8 mouse cellular contexts compared by ENCODE assay signal in the genomic region with DNA sequence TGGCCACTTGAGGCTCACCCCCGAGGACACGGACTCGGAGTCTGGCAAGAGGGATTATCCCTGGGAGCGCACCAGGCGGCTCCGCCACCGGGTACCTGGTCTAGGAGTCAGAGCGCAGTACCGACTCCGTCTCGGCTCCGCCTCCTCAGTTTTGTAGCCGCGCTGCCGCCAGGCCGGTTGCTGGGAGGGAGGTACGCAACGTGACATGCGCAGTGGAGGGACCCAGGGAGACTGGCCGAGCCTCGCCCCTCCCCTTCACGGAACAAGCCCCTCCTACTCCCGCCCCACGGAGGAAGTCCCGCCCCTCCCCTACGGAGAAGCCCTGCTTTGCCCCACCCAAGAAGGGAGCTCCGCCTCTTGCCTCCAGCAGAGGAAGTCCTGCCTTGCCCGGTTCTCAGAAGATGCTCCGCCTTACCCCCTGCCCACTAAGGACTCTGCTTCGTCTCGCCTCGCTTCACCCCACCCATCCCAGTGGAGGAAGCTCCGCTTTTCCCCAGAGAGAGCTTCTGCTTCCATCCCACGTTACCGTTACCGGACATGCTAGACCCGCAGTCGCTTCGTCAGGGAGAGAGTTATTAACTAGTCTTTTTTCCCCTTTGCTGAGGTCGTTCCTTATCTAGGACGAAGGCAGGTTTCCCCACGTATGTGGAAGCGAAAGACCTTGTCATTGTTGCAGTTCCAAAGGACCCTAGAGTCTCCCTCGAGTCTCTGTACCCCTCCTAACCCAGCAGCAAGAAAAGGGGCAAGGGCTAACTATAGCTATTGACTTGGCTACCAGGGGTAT. TPM values are rescaled to one million over a fixed set of nuclear protein-coding genes. Genes with fewer than 3 reads are reported as not detected.
DNase-seq lines count a peak whose midpoint lies in the region; ATAC-seq and TF ChIP-seq lines count a peak whose summit lies in the region.

No protein-coding gene starts in this region.

- peaks cover 41% of the 10 kb centered on the region for H3K36me3 ChIP-seq in G1E (replicated peaks)
- H3K36me3 ChIP-seq in forebrain, embryonic 16.5 days (ENCODE audit: control insufficient read depth, insufficient read depth): no peaks in the 10 kb centered on the region; the same call in 1 of the 2 replicates
- peaks cover 14% of the 10 kb centered on the region for H3K36me3 ChIP-seq in lung, embryonic 15.5 days

- H3K27ac ChIP-seq in forebrain, embryonic 16.5 days (ENCODE audit: low read length): peak overlapping the region; percentile 88
- peak overlapping the region; percentile 85 for H3K27ac ChIP-seq in lung, embryonic 15.5 days

- H3K4me3 ChIP-seq in G1E (ENCODE audit: low read depth, low read length): peak overlapping the region; percentile 79
- peak overlapping the region; percentile 86 for H3K4me3 ChIP-seq in forebrain, embryonic 16.5 days (replicated peaks; ENCODE audit: low read length)
- H3K4me3 ChIP-seq in lung, embryonic 15.5 days: peak overlapping the region; percentile 54

- WGBS in forebrain, embryonic 16.5 days: under 1% methylated on average over 43 of the region's 44 CpGs
- 1% methylated on average over 44 of the region's 44 CpGs for WGBS in lung, embryonic 15.5 days

- peak; percentile 84 for DNase-seq in G1E (ENCODE audit: low spot score)
- DNase-seq in cerebellum, adult 18-20 months: peak; percentile 96 to 98
- peak; percentile 98 for DNase-seq in heart, postnatal 4 days
- peak; percentile 92 to 95 for DNase-seq in layer of hippocampus, adult 8-10 months (ENCODE audit: low spot score in 2 of 2)
- DNase-seq in ovary, adult 18-20 months (ENCODE audit: low spot score): peak; percentile 97
- DNase-seq in thymus, postnatal 0 days (ENCODE audit: low spot score): peak; percentile 99

- peak overlapping the region; percentile 90 for H3K9ac ChIP-seq in forebrain, embryonic 16.5 days (replicated peaks; ENCODE audit: low read depth, low read length)
- peak overlapping the region; percentile 58 for H3K9ac ChIP-seq in lung, embryonic 15.5 days

- H3K9me3 ChIP-seq in G1E (replicated peaks): no peaks in the 10 kb centered on the region
- H3K9me3 ChIP-seq in forebrain, embryonic 16.5 days (ENCODE audit: control insufficient read depth, low read length): no peaks in the 10 kb centered on the region
- no peaks in the 10 kb centered on the region for H3K9me3 ChIP-seq in lung, embryonic 15.5 days

- peak; percentile 94 for ATAC-seq in G1E (ENCODE audit: extremely low read depth, insufficient number of reproducible peaks, low FRiP score, poor library complexity, severe bottlenecking)
- ATAC-seq in forebrain, embryonic 16.5 days: peak; percentile 96
- ATAC-seq in lung, embryonic 15.5 days (ENCODE audit: borderline replicate concordance, extremely low read depth, low FRiP score, low TSS enrichment): peak; percentile 98

- peak overlapping the region; percentile 52 for H3K4me2 ChIP-seq in forebrain, embryonic 16.5 days (ENCODE audit: low read length)
- peak overlapping the region; percentile 67 for H3K4me2 ChIP-seq in lung, embryonic 15.5 days

- no peaks in the 10 kb centered on the region for H3K27me3 ChIP-seq in G1E (ENCODE audit: insufficient read depth, low read length)
- no peaks in the 10 kb centered on the region for H3K27me3 ChIP-seq in forebrain, embryonic 16.5 days (replicated peaks; ENCODE audit: control insufficient read depth, insufficient read depth, low read length)
- no peaks in the 10 kb centered on the region for H3K27me3 ChIP-seq in lung, embryonic 15.5 days

- no peak for TF ChIP-seq CTCF in G1E (IDR thresholded peaks at IDR 0.05; ENCODE audit: low read depth, low read length)

- peaks cover 29% of the 10 kb centered on the region for H3K4me1 ChIP-seq in G1E (ENCODE audit: insufficient read depth, low read depth, low read length)
- peaks cover 10% of the 10 kb centered on the region for H3K4me1 ChIP-seq in forebrain, embryonic 16.5 days (replicated peaks; ENCODE audit: control insufficient read depth, insufficient read depth, low read length)
- peaks cover 21% of the 10 kb centered on the region for H3K4me1 ChIP-seq in lung, embryonic 15.5 days

RNA-seq across cellular contexts. Expression of gene Strada, which starts 8.4 kb away (rescaled TPM):
- total RNA-seq in G1E (2014; fragmentation: Nextera tagmentation) (28.9 and 40.2 TPM in 2 replicates), G1E (2017) (19.5 and 21.1 TPM in 2 replicates)
- polyA plus RNA-seq in G1E (2012): 32.3 and 36.2 TPM in 2 replicates
- 28.8 and 30.9 TPM in 2 replicates for polyA plus RNA-seq in forebrain, embryonic 16.5 days (2015; fragmentation: Nextera tagmentation; extraction: Ambion mirVana)
- total RNA-seq in heart, postnatal 4 days (2021): 10 to 100 TPM; 12.5 to 13.4 TPM
- total RNA-seq in layer of hippocampus, adult 8-10 months (2022): 10 to 100 TPM; 29.2 to 33.2 (median 31.0) TPM
- polyA plus RNA-seq in lung, embryonic 15.5 days (2015; fragmentation: Nextera tagmentation; extraction: Ambion mirVana): 24.3 and 25.1 TPM in 2 replicates
- 18.9 and 21.6 TPM in 2 replicates for polyA plus RNA-seq in thymus, postnatal 0 days (2015; fragmentation: Nextera tagmentation; extraction: Ambion mirVana)

RNA-seq across cellular contexts. Expression of gene Ccdc47, which starts 22.6 kb away (rescaled TPM):
- total RNA-seq in G1E (2014; fragmentation: Nextera tagmentation): 78.5 and 92.2 TPM in 2 replicates
- 90.1 and 129 TPM in 2 replicates for total RNA-seq in G1E (2017)
- polyA plus RNA-seq in G1E (2012): 3.8 and 3.9 TPM in 2 replicates
- polyA plus RNA-seq in forebrain, embryonic 16.5 days (2015; fragmentation: Nextera tagmentation; extraction: Ambion mirVana): 110 TPM in 2 replicates
- 10 to 100 TPM; 75.3 to 77.2 TPM for total RNA-seq in heart, postnatal 4 days (2021)
- total RNA-seq in layer of hippocampus, adult 8-10 months (2022): 10 to 100 TPM; 82.3 to 98.3 (median 92.6) TPM
- polyA plus RNA-seq in lung, embryonic 15.5 days (2015; fragmentation: Nextera tagmentation; extraction: Ambion mirVana): 80.2 and 88.7 TPM in 2 replicates
- 57.0 and 63.1 TPM in 2 replicates for polyA plus RNA-seq in thymus, postnatal 0 days (2015; fragmentation: Nextera tagmentation; extraction: Ambion mirVana)

RNA-seq across cellular contexts. Expression of gene Ddx42, which starts 23.2 kb away (rescaled TPM):
- total RNA-seq in G1E (2014; fragmentation: Nextera tagmentation) (63.7 and 71.8 TPM in 2 replicates), G1E (2017) (89.0 and 112 TPM in 2 replicates)
- 28.4 and 50.3 TPM in 2 replicates for polyA plus RNA-seq in G1E (2012)
- polyA plus RNA-seq in forebrain, embryonic 16.5 days (2015; fragmentation: Nextera tagmentation; extraction: Ambion mirVana): 112 and 115 TPM in 2 replicates
- total RNA-seq in heart, postnatal 4 days (2021): 10 to 100 TPM; 42.8 to 44.2 TPM
- total RNA-seq in layer of hippocampus, adult 8-10 months (2022): 10 to 100 TPM; 65.3 to 71.1 (median 69.4) TPM
- polyA plus RNA-seq in lung, embryonic 15.5 days (2015; fragmentation: Nextera tagmentation; extraction: Ambion mirVana): 69.8 and 72.7 TPM in 2 replicates
- polyA plus RNA-seq in thymus, postnatal 0 days (2015; fragmentation: Nextera tagmentation; extraction: Ambion mirVana): 58.3 and 67.8 TPM in 2 replicates

RNA-seq across cellular contexts. Expression of gene Limd2, which starts 32.9 kb away (rescaled TPM):
- total RNA-seq in G1E (2014; fragmentation: Nextera tagmentation): 258 and 309 TPM in 2 replicates
- total RNA-seq in G1E (2017): 77.5 and 94.4 TPM in 2 replicates
- polyA plus RNA-seq in G1E (2012): 365 and 413 TPM in 2 replicates
- polyA plus RNA-seq in forebrain, embryonic 16.5 days (2015; fragmentation: Nextera tagmentation; extraction: Ambion mirVana): 205 and 209 TPM in 2 replicates
- 10 to 100 TPM; 21.6 to 21.8 TPM for total RNA-seq in heart, postnatal 4 days (2021)
- 100 to 1,000 TPM; 111 to 131 (median 122) TPM for total RNA-seq in layer of hippocampus, adult 8-10 months (2022)
- 237 and 246 TPM in 2 replicates for polyA plus RNA-seq in lung, embryonic 15.5 days (2015; fragmentation: Nextera tagmentation; extraction: Ambion mirVana)
- polyA plus RNA-seq in thymus, postnatal 0 days (2015; fragmentation: Nextera tagmentation; extraction: Ambion mirVana): 968 and 1,023 TPM in 2 replicates

RNA-seq across cellular contexts. Expression of gene Gm10840, which starts 32.9 kb away (rescaled TPM):
- total RNA-seq in G1E (2014; fragmentation: Nextera tagmentation) (not detected in 2 replicates), G1E (2017) (not detected in 2 replicates)
- not detected in 2 replicates for polyA plus RNA-seq in G1E (2012)
- 1.1 and 1.2 TPM in 2 replicates for polyA plus RNA-seq in forebrain, embryonic 16.5 days (2015; fragmentation: Nextera tagmentation; extraction: Ambion mirVana)
- not detected for total RNA-seq in heart, postnatal 4 days (2021)
- 1 to 10 TPM in 1 of 4 experiments, not detected in 3; 1.4 TPM for total RNA-seq in layer of hippocampus, adult 8-10 months (2022)
- polyA plus RNA-seq in lung, embryonic 15.5 days (2015; fragmentation: Nextera tagmentation; extraction: Ambion mirVana): not detected in 2 replicates
- polyA plus RNA-seq in thymus, postnatal 0 days (2015; fragmentation: Nextera tagmentation; extraction: Ambion mirVana): 0.54 and 0.78 TPM in 2 replicates

Comparison
In these comparisons a context has a peak if more than half of its experiments do, and no peak if none do; other contexts are left out.
1. Peak in every context shown above with its lines: DNase-seq, ATAC-seq, H3K4me3 ChIP-seq and H3K27ac ChIP-seq.
2. RNA of gene Ccdc47, which starts 22.6 kb away (polyA plus RNA-seq): 110 TPM in forebrain, embryonic 16.5 days, 80.2 to 88.7 TPM in lung, embryonic 15.5 days and 57.0 to 63.1 TPM in thymus, postnatal 0 days; 3.8 to 3.9 TPM in G1E; every median in the first group is over 10 times any median in the second.